Mouse (Mus musculus) heart, postnatal 4 days (tissue): ENCODE measurements around the gene Kcnj8. TPM values are rescaled to one million over a fixed set of nuclear protein-coding genes. Genes with fewer than 3 reads are reported as not detected.

Experiments used
- DNase-seq: peaks from one replicate; pipeline ENCODE4 v3.0.0; 2021
- total RNA-seq, 2 experiments: library from RNA; stranded (reverse); gene quantifications; 2 replicates each; pipeline ENCODE4 v1.2.3; 2021

The Kcnj8 gene
- 10 to 100 TPM; 20.7 to 21.7 TPM for total RNA-seq

DNA sequence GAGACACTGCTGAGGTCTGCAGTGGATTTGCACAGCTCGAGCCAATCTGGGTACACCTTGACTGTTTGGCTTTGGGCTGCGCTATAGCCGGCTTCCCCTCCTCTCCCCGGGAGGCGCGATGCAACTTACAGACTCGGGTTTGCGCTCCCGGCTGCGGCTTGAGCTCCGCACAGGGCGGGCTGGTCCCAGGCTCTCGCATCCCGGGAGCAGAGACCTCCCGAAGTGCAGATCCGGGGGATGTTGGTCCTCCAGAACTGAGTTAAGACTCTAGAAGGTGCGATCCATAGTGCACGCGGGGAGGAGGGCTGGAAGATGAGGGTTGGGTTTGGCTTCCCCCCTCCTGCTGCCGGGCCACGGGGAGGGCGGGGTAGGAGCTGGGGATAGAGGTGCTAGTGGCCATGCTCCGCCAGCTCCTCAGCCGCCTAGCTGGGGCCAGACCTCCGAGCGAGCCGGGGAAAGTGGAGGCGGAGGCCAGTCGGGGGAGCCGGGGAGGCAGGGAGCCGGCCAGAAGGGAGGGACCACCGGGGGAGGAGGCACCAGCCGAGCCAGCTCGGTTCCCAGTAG lies at the start of gene Kcnj8:
TSS of gene Kcnj8 (minus strand) at position 560 of the 564 bp plus-strand sequence.
- peak; percentile 83 for DNase-seq

DNA sequence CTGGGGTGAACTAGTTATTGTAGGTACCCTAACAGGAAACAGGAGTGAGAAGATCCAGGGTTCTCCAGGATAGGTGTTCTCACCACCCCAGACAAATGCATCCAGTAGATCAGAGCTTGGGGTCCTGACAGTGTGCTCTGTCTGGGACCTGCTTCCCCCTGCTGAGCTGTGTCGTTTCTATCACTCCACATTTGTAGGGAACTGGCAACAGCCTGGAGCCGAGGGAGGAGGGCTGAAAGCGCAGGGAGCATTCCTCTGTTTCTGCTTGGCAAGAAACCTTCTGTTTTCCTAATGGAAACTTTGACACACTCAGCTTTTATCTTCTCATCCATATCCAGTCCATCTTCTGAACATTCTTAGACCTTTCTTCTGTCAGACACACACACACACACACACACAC lies 45.2 kb upstream of the Kcnj8 start:
- DNase-seq, result peak; percentile 47

GRCm38 (mm10) chr6:142614324-142614723 lies 42.9 kb upstream of the Kcnj8 start:
- DNase-seq, result no peak

DNA sequence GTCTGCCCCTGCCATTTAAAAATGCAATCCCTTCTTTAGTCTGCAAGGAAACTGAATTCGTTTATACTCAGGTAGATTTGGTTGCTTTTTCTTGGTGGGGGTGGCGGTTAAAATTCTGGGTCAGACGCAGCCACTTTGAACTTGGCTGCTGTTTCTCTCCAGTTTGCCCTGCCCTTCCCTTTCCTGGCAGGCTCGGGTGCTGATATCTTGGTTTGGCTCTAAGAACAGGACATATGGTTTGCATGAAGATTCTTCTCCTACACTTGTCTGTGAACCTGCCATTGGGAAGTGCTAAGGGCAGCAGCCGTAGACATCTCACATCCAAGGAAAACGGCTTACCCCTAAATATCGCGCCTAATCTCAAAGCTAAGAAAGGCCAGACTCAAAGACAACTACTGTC lies 41.0 kb upstream of the Kcnj8 start:
- DNase-seq, result no peak

- no peak for DNase-seq
These were observed 38.3 kb upstream of the Kcnj8 start for GRCm38 (mm10) chr6:142609401-142610373.

DNA sequence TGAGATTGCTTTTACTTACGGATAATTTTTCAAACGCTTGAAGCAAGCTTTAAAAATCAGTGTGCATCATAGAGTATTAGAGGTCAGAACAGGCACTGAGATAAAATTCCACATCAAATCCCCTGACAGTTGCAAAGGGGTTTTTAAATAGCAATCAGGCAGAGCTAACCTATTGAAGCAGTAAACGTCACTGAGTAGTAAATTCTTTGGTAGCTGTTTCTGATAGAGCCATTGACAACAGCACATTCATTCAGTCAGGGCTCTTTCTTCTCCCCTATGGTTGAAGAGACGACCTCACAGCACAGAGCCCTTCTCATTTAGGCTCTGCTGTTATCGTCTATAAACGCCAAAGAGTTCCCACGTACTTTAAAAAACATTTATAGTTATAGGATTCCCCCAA lies 35.7 kb upstream of the Kcnj8 start:
- DNase-seq, result no peak

DNA sequence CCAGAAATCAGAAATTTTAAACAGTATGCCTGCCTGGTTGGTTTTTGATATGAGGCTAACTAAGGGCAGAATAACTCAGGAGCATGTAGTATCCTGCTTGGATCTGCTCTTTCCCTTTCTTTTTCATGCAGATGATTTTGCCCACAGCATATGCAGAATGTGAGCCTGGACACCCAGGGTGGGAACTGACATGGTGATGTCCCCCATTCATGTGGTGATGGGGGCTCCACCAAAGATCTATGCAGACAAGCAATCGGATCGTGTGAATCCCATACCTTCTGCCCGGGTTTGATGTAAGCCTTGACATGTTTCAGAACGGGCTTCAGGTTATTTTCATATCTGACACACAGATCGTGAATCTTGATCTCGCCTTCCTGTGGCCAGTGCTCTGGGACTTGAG lies 31.4 kb upstream of the Kcnj8 start:
- no peak for DNase-seq

- DNase-seq, result no peak
These were observed 7.4 kb upstream of the Kcnj8 start for GRCm38 (mm10) chr6:142578831-142579230.

GRCm38 (mm10) chr6:142577801-142578200 lies 6.4 kb upstream of the Kcnj8 start:
- no peak for DNase-seq

DNA sequence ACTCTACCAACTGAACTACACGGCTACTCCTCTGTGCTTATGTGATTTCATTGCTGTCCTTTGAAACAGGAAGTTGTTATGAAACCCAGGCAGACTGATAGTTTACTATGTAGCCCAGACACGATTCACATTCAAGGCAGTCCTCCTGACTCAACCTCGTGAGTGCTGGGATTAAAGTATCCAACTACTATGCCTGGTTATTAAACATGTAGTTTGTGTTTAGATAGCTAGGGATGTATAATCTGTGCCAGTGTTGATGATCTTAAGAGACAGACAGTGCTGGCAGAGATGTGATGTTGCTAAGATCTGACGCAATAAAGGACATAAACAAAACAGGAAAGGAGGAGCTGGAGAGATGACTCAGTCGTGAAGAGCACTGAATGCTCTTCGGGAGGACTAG lies 1.5 kb upstream of the Kcnj8 start:
- no peak for DNase-seq

- DNase-seq, result no peak
These were observed 381 bp upstream of the Kcnj8 start for GRCm38 (mm10) chr6:142571629-142572360.

- DNase-seq, result no peak
These were observed 1.2 kb downstream of the Kcnj8 start for GRCm38 (mm10) chr6:142570046-142570770.

GRCm38 (mm10) chr6:142568713-142569357 lies 2.6 kb downstream of the Kcnj8 start:
- no peak for DNase-seq

GRCm38 (mm10) chr6:142567452-142567851 lies 4.0 kb downstream of the Kcnj8 start:
- DNase-seq, result peak; percentile 65

GRCm38 (mm10) chr6:142564746-142565145 lies 6.7 kb downstream of the Kcnj8 start:
- no peak for DNase-seq

- DNase-seq, result no peak
These were observed 10.3 kb downstream of the Kcnj8 start for GRCm38 (mm10) chr6:142561151-142561550.

DNA sequence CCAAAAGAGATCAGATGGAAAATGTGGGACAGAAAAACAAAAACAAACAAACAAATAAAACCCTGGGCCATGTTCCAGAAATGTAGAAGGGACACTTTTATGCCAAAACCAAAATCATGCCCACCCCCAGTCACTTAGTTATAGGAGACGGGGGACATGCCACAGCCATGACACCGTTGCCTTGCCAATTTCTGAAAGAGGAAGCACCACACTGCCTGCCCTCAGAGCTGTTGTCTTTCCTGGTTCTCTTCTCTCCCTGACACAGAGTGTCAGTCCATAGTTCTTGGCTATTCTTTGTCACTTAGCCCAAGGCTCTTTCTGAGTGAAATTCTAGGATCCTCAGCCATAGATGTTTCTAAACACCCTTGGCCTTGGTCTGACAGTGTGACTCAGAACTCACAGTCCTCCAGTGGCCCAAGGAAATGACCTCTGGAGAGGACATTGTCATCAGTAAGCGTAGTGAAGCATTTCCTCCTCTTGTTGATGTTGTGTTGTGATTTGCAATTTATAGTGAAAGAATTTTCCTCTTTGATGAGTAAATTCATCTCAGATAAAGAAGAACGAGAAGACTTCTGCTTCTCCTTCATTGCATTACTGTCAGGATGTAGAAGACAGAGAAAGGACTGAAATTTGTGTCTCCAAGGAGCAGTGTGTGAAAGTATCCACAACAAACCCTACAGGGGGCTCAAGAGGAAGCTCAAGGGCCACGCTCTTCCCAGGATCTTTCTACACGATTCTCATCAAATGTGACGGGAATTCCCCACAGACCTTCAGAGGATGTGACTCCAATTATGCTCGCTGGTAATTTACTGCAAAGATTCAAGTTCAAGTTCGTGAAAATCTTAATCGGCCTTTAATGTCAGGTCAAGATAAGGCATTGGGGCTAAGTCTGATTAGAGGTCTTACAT lies 12.4 kb downstream of the Kcnj8 start:
- DNase-seq, result no peak

DNA sequence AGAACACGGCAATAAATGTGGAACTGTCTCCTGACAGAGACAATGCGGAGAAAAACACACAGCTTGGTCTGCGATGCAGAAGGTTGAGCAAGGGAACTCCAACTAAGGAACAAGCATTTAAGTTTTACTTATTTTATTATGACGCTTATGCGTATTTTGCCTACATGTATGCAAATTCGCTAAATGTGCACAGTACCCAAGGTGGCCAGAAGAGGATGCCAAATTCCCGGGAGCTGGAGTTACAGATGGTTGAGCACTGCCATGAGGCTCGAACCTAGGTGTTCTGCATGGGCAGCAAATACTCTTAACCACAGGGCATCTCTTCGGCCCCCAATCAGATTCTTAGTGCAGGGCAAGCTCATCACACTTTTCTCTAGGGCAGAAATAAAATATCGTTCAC lies 13.3 kb downstream of the Kcnj8 start:
- no peak for DNase-seq

GRCm38 (mm10) chr6:142555988-142556387 lies 15.4 kb downstream of the Kcnj8 start:
- DNase-seq, result no peak

DNA sequence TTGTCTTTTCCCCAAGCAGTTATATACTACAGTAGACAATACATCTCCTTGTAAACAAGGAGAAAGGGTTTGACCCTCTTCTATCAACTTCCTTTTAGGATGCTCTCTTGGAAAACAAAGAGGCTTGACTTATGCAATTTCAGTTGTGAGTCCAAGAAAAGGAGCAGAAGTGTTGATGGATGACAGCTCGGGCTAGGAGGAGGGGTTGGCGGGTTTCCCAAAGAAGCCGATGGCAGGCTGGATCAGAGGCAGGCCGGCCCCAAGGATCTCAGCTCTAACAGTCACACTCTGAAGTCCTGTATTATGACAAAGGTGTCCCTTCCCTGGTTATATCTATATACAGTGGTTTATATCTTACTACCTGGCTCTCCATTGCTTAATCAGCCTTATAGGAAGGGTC lies 19.9 kb downstream of the Kcnj8 start:
- peak; percentile 58 for DNase-seq

- DNase-seq, result no peak
These were observed 20.5 kb downstream of the Kcnj8 start for GRCm38 (mm10) chr6:142550871-142551270.
